Mouse (Mus musculus): ENCODE results near the gene A2ml1. TPM values are rescaled to one million over a fixed set of nuclear protein-coding genes. Genes with fewer than 3 reads are reported as not detected.

Gene A2ml1
- polyA plus RNA-seq, 1 experiment from 2014 or later = 10.8 TPM

DNA sequence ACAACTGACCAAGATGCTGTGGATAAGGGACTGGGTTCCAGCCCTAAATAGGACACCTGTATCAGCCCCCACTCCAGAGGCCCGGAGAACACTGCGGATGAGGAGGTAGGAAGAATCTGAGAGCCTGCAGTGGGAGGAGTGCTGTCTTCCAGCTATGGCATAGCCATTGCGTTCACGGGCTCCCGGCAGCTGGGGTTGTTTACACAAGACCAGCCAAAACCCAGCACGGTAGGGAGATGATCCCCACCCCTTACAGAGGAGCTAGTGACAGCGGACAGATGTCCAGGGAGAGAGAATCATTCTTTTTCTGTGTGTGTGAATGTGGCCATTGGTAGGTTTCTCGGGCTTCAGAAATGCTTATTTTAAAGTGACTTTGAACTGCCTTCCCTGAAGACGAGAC lies 24.9 kb upstream of the A2ml1 start:
- Histone ChIP-seq H3K36me3 (ENCODE audit: insufficient read depth, low read length) (no peaks in the 10 kb centered on the region), H3K9me3 (ENCODE audit: low read length) (no peaks in the 10 kb centered on the region), H3K4me1 (ENCODE audit: insufficient read depth, low read depth, low read length) (no peaks in the 10 kb centered on the region), H3K4me3 (ENCODE audit: low read depth, low read length) (no peak overlapping the region), H3K4me2 (replicated peaks; ENCODE audit: low read depth, low read length) (no peak overlapping the region), H3K9ac (replicated peaks; ENCODE audit: low read depth) (no peak overlapping the region), H3K27ac (ENCODE audit: low read length) (no peak overlapping the region), H3K27me3 (replicated peaks; ENCODE audit: insufficient read depth, low read length) (no peaks in the 10 kb centered on the region)
- DNase-seq (ENCODE audit: low spot score) (peak; percentile 70), ATAC-seq (peak; percentile 89)
- 24% methylated on average over 9 of the region's 9 CpGs for WGBS
- no peak for TF ChIP-seq EP300 (IDR thresholded peaks at IDR 0.05)
- no peak for TF ChIP-seq CTCF (IDR thresholded peaks at IDR 0.05)

DNA sequence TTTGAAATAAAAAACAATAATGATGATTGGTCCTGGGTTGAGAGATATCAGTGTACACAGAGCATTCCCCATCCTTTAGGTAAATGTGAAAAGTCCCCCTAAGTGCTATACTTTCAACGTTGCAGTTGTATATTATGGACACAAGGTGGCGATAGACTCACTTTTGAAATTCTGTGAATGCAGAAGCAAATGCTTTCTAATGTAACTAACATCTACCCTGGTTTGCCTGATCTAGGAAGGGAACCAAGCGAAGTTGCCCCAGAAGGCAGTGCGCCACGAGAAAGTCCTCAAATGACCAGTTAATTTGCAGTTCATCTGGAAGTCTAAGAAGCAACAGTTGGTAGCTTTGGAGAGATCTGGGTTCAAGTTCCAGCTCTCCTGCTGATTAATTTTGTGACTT lies 23.1 kb upstream of the A2ml1 start:
- 29% methylated on average over 5 of the region's 5 CpGs for WGBS
- Histone ChIP-seq H3K27me3 (replicated peaks; ENCODE audit: insufficient read depth, low read length) (no peaks in the 10 kb centered on the region), H3K4me1 (ENCODE audit: insufficient read depth, low read depth, low read length) (no peaks in the 10 kb centered on the region), H3K9ac (replicated peaks; ENCODE audit: low read depth) (no peak overlapping the region), H3K27ac (ENCODE audit: low read length) (no peak overlapping the region), H3K4me2 (replicated peaks; ENCODE audit: low read depth, low read length) (no peak overlapping the region), H3K4me3 (ENCODE audit: low read depth, low read length) (no peak overlapping the region), H3K9me3 (ENCODE audit: low read length) (no peaks in the 10 kb centered on the region), H3K36me3 (ENCODE audit: insufficient read depth, low read length) (no peaks in the 10 kb centered on the region)
- no peak for TF ChIP-seq EP300 (IDR thresholded peaks at IDR 0.05)
- peak; percentile 86 for TF ChIP-seq CTCF (IDR thresholded peaks at IDR 0.05)
- ATAC-seq (no peak), DNase-seq (ENCODE audit: low spot score) (peak; percentile 85)

- no peaks in the 10 kb centered on the region for H3K27me3 ChIP-seq (replicated peaks; ENCODE audit: insufficient read depth, low read length)
- no peak overlapping the region for H3K4me3 ChIP-seq (ENCODE audit: low read depth, low read length)
- H3K4me2 ChIP-seq (replicated peaks; ENCODE audit: low read depth, low read length) = no peak overlapping the region
- H3K36me3 ChIP-seq (ENCODE audit: insufficient read depth, low read length) = no peaks in the 10 kb centered on the region
- H3K4me1 ChIP-seq (ENCODE audit: insufficient read depth, low read depth, low read length) = no peaks in the 10 kb centered on the region
- no peak overlapping the region for H3K27ac ChIP-seq (ENCODE audit: low read length)
- WGBS = 69% methylated on average over 10 of the region's 10 CpGs
- no peak for ATAC-seq
- no peaks in the 10 kb centered on the region for H3K9me3 ChIP-seq (ENCODE audit: low read length)
- DNase-seq (ENCODE audit: low spot score) = no peak
- H3K9ac ChIP-seq (replicated peaks; ENCODE audit: low read depth) = no peak overlapping the region
- TF ChIP-seq CTCF (IDR thresholded peaks at IDR 0.05) (no peak), EP300 (IDR thresholded peaks at IDR 0.05) (no peak)
These were observed 21.2 kb upstream of the A2ml1 start for GRCm38 (mm10) chr6:128602463-128603201.

DNA sequence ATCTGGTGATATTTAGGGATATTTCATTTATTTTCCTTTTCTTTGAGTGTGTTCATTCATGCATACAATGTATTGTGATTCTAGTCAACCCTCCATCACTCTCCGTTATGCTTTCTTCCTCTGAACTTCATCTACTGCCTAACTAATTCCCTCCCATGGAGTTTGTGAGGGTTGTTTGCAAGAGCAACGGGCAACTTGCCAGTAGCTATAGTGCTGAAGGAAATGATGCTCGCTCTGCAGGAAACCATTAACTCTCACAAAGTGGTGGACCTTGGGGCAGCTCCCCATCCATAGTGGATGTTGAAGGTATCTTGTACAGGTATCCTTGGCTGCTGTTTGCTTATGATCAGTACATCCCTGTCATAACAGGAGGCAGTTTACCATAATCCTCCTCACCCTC lies 20.6 kb upstream of the A2ml1 start:
- H3K4me3 ChIP-seq (ENCODE audit: low read depth, low read length) = no peak overlapping the region
- DNase-seq (ENCODE audit: low spot score) = no peak
- H3K4me2 ChIP-seq (replicated peaks; ENCODE audit: low read depth, low read length) = no peak overlapping the region
- H3K9ac ChIP-seq (replicated peaks; ENCODE audit: low read depth) = no peak overlapping the region
- H3K4me1 ChIP-seq (ENCODE audit: insufficient read depth, low read depth, low read length) = no peaks in the 10 kb centered on the region
- no peaks in the 10 kb centered on the region for H3K9me3 ChIP-seq (ENCODE audit: low read length)
- no peak for ATAC-seq
- H3K36me3 ChIP-seq (ENCODE audit: insufficient read depth, low read length) = no peaks in the 10 kb centered on the region
- 29% methylated on average over 3 of the region's 3 CpGs for WGBS
- TF ChIP-seq EP300 (IDR thresholded peaks at IDR 0.05) (no peak), CTCF (IDR thresholded peaks at IDR 0.05) (no peak)
- no peak overlapping the region for H3K27ac ChIP-seq (ENCODE audit: low read length)
- no peaks in the 10 kb centered on the region for H3K27me3 ChIP-seq (replicated peaks; ENCODE audit: insufficient read depth, low read length)

- TF ChIP-seq EP300 (IDR thresholded peaks at IDR 0.05) = no peak
- peak; percentile 66 for TF ChIP-seq CTCF (IDR thresholded peaks at IDR 0.05)
- Histone ChIP-seq H3K36me3 (ENCODE audit: insufficient read depth, low read length) (no peaks in the 10 kb centered on the region), H3K4me2 (replicated peaks; ENCODE audit: low read depth, low read length) (no peak overlapping the region), H3K9ac (replicated peaks; ENCODE audit: low read depth) (no peak overlapping the region), H3K9me3 (ENCODE audit: low read length) (no peaks in the 10 kb centered on the region), H3K4me3 (ENCODE audit: low read depth, low read length) (no peak overlapping the region), H3K27me3 (replicated peaks; ENCODE audit: insufficient read depth, low read length) (no peaks in the 10 kb centered on the region), H3K27ac (ENCODE audit: low read length) (no peak overlapping the region), H3K4me1 (ENCODE audit: insufficient read depth, low read depth, low read length) (no peaks in the 10 kb centered on the region)
- WGBS = 45% methylated on average over 4 of the region's 4 CpGs
- ATAC-seq (no peak), DNase-seq (ENCODE audit: low spot score) (no peak)
These were observed 18.1 kb upstream of the A2ml1 start for GRCm38 (mm10) chr6:128599555-128599954.

DNA sequence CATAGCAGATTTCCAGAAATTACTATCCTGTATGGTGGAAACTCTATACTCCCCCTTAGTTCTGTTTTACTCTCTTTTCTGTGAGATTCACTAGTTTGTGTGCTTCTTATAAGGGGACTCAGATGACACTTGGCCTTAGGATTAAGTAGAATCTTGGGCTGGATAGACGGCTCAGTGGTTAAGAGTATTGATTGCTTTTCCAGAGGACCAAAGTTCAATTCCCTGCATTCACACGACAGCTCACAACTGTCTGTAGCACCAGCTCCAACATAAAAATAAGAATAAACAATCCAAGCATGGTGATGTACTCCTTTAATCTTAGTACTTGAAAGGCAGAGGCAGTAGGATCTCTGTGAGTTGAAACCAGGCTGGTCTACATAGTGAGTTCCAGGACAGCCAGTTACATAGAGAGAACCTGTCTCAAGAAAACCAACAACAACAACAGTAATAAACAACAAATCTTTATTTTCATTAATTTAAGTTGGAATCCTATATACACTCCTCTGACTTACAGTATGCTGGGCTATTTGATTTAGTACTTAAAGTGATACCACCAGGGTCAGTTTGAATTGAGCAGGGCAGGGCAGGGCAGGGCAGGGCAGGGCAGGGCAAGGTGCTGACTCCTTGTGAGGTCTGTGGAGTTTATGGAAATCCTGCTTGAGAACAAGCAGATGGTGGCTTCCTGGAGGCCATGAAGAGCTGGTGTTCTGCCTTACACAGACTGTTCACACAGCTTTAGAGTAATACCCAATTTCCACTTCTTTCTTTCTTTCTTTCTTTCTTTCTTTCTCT lies 17.0 kb upstream of the A2ml1 start:
- 50% methylated on average over 2 of the region's 2 CpGs for WGBS
- TF ChIP-seq CTCF (IDR thresholded peaks at IDR 0.05) (no peak), EP300 (IDR thresholded peaks at IDR 0.05) (no peak)
- no peak for DNase-seq (ENCODE audit: low spot score)

More for the DNA sequence above, 17.0 kb upstream of the A2ml1 start:
- Histone ChIP-seq H3K4me1 (ENCODE audit: insufficient read depth, low read depth, low read length) (no peaks in the 10 kb centered on the region), H3K36me3 (ENCODE audit: insufficient read depth, low read length) (no peaks in the 10 kb centered on the region), H3K27ac (ENCODE audit: low read length) (no peak overlapping the region), H3K9ac (replicated peaks; ENCODE audit: low read depth) (no peak overlapping the region), H3K9me3 (ENCODE audit: low read length) (no peaks in the 10 kb centered on the region), H3K27me3 (replicated peaks; ENCODE audit: insufficient read depth, low read length) (no peaks in the 10 kb centered on the region), H3K4me3 (ENCODE audit: low read depth, low read length) (no peak overlapping the region), H3K4me2 (replicated peaks; ENCODE audit: low read depth, low read length) (no peak overlapping the region)
- no peak for ATAC-seq
